Mouse (Mus musculus): ENCODE measurements at regions not wholly inside any gene's neighbourhood (a gene's known extent, or its start where the extent isn't known, plus 50 kb on each side); places are given as distances from the start of the nearest gene placed in this dataset.

DNA sequence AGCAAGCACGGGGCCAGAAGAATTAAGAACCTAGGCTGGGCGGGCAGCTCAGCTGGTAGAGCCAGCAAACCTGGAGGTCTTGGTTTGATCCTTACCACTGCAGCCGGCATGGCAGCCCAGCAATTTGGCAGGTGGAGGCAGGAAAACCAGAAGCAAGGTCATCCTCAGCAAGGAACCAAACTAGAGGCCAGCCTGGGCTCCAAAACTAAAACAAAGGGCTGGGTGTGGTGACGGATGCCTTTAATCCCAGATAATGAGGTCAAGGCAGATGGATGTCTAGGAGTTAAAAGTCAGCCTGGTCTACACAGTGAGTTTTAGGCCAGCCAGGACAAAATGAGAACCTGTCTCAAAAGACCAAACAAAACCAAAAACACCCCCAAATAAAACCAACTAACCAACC is 55.5 kb downstream of the Adm start:
- TF ChIP-seq GATA1 (IDR thresholded peaks at IDR 0.05; ENCODE audit: borderline replicate concordance, low read length) (no peak), FLI1 (IDR thresholded peaks at IDR 0.05; ENCODE audit: low read length) (no peak)

Data from megakaryocyte, embryonic 14.5 days (primary cell).